Mouse (Mus musculus): Measurements from ENCODE around the gene Lrrfip1.

The Lrrfip1 gene

DNA sequence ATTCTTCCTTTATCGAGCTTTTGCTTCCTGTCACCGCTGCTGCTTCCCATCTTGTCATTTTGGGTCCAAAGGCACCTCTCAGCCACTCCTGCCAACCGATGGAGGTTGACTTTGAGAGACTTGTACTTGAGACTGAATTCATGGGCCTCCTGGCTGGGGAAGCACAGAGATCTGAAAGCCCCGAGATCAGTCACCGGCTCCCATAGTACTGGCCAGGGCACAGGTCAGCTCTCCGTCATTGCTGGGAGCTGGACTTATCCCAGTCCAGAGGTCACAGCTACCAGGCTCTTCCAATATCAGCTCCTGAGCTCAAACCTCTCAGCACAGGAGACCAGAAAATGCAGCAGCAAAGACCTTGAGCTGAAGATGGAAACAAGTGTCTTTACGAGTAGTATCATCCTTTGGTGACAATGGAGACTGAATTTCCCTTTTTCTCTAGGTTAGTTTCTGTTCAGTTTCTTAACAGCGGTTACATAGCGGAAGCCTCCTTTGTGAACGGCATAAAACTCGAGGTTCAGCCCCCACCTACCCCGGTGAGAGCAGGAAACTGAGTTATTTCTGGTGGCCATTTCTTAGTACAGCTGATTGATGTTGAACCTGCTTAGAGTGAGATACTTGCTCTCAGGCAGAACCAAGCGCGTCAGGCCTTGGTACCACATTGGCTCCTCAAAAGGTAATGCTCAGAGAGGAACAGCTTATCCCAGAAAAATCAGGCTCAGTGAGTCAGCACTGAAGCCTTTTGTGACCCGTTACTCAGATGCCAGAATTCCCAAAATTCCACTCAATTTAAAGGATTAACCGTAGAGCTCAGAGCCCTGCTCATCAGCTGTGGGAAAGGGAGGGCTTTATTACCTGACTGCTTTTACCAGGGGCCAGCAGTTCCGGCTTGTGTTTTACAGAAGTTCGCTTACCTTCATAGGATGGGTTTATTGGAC lies 59.0 kb downstream of the Lrrfip1 start:
- peak; percentile 92 for DNase-seq (ENCODE audit: low read depth)

- DNase-seq (ENCODE audit: low read depth), result no peak
Measured at GRCm38 (mm10) chr1:91058251-91058650, 59.7 kb downstream of the Lrrfip1 start.

- peak; percentile 34 for DNase-seq (ENCODE audit: low read depth)
Measured at GRCm38 (mm10) chr1:91059792-91060604, 61.5 kb downstream of the Lrrfip1 start.

DNA sequence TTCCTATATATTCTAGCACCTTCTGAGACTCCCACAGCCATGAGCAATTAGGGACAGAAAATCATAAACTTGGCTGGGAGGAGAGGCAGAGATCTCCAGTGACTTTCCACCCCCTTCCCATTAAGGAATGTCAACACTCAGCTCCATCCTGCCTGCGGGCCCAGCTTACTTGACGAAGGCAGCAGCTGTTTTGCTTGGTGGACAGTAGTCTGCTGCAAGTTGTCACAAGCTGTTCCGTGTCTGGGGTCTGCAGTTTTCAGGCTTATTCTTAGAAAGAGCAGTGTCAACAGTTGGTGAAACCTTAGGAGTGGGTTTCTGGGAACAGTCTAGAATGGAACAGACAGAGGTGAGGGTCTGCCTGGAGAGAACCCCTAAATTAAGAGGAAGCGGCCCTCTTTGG lies 62.6 kb downstream of the Lrrfip1 start:
- DNase-seq (ENCODE audit: low read depth), result no peak

DNA sequence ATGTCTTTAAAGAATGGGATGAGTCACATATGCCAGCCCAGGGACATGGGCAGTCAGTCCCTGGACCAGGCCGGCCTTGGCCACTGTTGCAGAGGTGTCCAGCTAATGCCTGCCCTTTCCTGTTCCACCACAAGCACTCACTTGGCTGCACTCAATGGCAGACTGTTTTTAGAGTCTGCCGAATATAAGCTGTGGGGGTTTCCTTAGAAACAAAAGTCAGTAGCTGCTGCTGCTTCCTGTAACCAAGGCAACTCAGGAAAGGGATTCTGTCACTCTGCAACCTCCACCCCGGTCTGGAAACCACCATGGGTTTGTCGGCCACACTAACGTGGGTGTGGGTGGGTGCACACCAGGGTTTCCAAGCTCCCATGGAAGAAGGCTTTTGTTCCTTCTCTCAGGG lies 63.8 kb downstream of the Lrrfip1 start:
- DNase-seq (ENCODE audit: low read depth), result peak; percentile 84

- DNase-seq (ENCODE audit: low read depth), result no peak
Measured at GRCm38 (mm10) chr1:91064053-91064452, 65.5 kb downstream of the Lrrfip1 start.

GRCm38 (mm10) chr1:91064903-91065525 lies 66.5 kb downstream of the Lrrfip1 start:
- DNase-seq (ENCODE audit: low read depth), result peak; percentile 87

DNA sequence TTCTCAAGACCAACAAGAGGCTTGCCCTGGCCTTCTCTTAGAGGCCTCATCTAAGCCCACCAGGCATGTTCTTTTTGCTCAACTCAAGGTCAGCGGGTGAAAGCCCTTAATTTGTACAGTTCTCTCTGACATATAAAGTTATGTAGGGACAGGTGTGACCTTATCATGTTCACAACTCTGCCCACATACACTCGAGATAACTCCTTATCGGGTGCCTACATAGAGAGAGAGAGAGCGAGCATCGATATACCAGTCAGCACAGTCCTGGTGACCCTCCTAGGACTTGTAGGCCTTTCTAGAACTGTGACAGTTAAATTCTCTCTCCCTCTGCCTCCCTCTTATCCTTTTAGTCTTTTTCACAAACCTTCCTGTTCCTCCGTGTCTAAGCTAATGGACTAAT lies 67.5 kb downstream of the Lrrfip1 start:
- DNase-seq (ENCODE audit: low read depth), result no peak

DNA sequence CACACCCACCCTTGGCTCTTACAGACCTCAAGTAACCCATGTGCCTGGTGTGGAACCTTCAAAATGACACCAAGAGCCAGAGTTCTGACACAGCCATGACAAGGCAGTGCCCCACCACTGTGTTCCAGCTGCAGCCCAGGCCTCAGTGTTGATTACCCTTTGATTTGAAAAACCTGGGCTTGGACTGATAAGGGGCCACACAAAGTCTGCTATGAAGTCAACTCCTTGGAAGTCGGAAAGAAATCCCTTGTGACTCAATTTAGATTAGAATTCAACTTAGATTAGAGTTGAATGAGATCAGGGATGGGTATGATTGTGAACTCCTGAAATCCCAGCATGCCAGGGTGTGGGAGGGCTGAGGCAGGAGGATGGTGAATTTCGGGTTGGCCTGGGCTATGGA lies 68.1 kb downstream of the Lrrfip1 start:
- no peak for DNase-seq (ENCODE audit: low read depth)

- no peak for DNase-seq (ENCODE audit: low read depth)
Measured at GRCm38 (mm10) chr1:91067716-91068115, 69.2 kb downstream of the Lrrfip1 start.

DNA sequence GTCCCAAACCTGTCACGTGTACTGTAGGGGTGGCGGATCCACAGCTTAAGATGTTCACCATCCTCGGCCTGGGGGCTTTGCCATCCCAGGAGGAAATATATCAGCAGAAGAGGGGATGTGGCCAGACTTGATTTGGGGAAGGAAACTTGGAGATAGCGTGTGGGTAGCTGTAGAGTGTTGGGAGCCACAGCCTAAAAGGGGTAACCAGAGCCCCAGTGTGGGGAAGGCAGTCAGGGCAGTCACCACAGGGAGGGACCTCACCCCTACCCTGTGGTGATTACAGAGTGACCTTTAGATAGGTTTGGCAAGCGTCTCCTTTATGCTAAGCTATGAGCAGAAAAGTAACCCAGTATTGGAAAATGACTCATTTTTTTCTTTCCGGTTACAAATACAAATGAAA lies 71.0 kb downstream of the Lrrfip1 start:
- no peak for DNase-seq (ENCODE audit: low read depth)

GRCm38 (mm10) chr1:91070547-91070946 lies 72.0 kb downstream of the Lrrfip1 start:
- DNase-seq (ENCODE audit: low read depth), result no peak

DNA sequence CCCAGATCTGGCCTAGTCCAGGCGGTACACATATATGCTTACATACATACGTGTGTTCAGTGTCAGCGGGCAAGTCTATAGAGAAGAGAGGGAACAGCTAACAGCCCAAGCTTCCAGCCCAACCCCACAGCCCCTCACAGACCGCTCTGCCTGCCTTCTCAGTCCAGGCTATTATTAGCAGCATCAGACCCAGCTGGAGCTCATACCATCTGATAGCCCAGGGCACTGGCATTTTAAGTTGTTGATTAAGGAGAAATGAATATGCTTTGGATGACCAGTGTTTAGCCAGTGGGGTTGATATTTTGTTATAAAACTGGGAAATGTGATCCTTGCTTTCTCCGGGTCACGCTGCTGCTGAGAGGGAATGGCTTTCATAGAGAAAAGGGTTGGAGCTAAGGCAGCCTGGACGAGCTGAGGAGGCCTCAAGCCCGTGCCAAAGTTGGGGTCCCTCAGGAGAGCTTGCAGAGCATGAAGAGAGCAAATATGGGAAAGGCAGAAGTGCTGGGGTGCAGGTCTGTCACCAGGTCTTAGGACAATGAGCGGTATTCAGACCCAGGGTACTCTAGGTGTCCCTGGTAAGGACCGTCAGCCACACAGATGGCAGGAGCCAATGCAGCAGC lies 73.2 kb downstream of the Lrrfip1 start:
- no peak for DNase-seq (ENCODE audit: low read depth)

DNA sequence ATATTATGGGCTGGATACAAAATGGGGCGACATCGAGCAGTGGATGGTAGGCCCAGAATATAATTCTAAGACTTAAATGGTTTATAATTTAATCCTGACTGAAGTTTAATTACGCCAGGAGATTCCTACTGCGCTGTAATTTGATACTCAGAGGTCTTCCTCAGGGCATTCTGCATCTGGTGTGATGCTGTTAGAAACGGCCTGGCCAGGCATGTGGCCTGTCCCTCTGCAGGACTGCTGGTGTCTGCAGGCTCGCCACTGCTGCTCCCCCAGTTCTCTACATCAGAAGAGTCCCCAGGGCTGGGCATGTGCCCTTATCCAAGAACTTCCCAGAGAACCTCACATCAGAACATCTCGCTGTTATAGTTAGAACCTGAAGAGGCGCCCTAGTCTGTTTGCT lies 78.4 kb downstream of the Lrrfip1 start:
- DNase-seq (ENCODE audit: low read depth), result no peak

DNA sequence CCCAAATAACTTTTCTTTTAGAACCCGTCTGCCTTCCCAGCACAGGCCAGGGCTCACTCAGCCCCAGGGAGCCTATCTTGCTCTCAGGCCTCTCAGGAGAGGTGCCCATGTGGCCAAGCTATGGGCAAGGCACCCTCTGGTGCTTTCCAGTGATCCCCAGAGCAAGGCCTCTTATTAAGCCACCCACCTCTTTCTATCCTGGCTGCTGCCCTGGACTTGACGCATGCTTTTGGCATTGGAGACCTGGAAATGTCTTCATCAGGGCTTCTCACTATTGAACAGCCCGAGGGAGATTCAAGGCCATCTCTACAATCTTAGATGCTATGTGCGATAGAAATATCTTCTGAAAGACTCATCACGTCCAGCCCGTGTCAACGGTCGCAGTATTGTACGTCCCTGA lies 78.9 kb downstream of the Lrrfip1 start:
- DNase-seq (ENCODE audit: low read depth), result no peak

DNA sequence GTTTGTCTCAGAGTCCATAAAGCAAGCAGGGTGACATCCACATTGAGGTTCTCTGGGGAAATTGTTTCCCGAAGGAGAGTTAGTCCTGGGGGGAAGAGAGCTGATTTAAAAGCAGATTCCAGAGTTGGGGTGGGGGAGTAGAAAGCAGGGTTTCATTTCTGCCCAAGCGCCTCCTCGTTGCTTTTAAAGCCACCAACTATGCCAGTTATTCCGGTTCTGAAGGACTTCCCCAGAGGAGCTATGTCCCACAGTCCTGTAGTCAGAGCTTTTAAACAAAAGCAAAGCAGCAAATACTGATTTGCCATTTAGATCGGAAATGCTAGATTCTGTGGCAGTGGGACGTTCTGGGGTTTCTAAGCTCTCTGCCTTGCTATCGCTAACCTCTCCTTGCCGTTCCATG lies 79.4 kb downstream of the Lrrfip1 start:
- DNase-seq (ENCODE audit: low read depth), result no peak

DNA sequence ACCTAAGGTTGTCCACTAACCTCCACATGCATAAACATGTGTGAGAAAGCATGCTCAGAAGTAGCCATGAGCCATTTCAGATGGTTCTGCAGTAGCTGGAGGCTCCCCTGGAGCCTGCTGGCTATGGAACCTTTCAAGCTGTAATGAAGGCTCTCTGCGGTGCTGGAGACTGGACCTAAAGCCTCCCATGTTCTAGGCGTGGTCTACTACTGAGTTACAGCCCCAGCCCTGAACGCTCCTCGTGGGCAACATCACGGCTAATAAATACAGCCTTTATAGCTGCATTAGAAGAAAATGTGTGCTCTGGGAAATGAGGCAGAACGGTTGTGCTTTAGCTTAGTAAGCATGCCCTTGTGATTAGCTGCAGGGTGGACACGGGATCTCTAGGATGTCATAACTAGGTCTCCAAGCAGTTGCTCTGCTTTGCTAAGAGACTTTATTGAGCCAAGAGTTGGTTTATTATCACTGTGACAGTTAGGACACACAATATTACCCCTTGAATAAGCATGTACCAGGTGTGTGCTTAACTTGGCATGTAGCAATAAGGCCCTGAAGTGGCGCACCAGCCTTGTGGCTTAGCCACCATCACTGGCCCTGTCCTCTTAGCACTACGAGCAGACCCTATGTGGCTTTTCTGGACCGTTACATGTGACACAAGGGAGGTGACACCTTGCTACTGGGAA lies 81.3 kb downstream of the Lrrfip1 start:
- no peak for DNase-seq (ENCODE audit: low read depth)

- DNase-seq (ENCODE audit: low read depth), result peak; percentile 64
Measured at GRCm38 (mm10) chr1:91080423-91080749, 81.8 kb downstream of the Lrrfip1 start.

- no peak for DNase-seq (ENCODE audit: low read depth)
Measured at GRCm38 (mm10) chr1:91084374-91084773, 85.8 kb downstream of the Lrrfip1 start.

GRCm38 (mm10) chr1:91085009-91085408 lies 86.5 kb downstream of the Lrrfip1 start:
- DNase-seq (ENCODE audit: low read depth), result no peak

DNA sequence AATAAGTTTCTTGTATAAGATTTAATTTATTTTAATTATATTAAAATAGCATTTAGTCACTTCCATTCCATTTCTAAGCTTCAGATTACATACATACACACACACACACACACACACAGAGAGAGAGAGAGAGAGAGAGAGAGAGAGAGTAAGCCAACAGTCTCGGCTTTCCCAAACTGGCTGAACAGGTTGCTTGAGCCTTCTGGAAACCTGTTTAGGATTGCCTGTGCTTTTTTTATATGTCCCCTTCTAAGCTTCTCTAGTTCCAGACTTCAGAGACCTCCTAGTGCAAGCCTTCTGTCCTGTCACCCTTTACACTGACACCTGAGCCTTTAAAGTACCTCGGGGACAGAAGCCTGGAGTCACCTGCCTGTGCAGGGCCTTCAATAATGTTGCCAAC lies 87.1 kb downstream of the Lrrfip1 start:
- DNase-seq (ENCODE audit: low read depth), result no peak

DNA sequence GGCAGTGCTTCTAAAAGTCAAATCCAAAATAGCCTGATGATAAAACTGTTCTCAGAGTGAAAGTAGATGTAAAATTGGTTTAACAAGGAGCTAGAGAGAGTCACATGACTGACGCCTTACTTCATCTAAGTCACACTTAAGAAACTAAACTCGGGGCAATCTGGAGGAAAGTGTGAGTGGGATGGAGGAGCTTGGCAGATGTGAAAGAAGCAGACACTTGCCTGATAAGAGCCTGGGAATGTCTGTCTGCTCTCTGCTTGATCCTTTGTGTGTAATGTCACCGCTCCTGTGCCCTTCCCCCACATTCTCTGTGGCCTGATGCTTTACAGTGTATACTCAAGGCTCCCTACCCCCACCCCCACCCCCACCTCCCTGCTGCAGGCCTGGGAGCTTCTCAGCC lies 87.8 kb downstream of the Lrrfip1 start:
- DNase-seq (ENCODE audit: low read depth), result peak; percentile 50

Measured in naive thymus-derived CD4-positive, alpha-beta T cell, adult 2 months (primary cell).